Mouse (Mus musculus) WW6 (cell line): Measurements from ENCODE around the gene Ints13.

Source experiments
- DNase-seq: peaks from one replicate; pipeline ENCODE4 v3.0.0-alpha.2; 2013; ENCODE audit warnings: low read depth, low spot score

Ints13 gene

GRCm38 (mm10) chr6:146540386-146540785, 37.2 kb downstream of the Ints13 start:
- DNase-seq: no peak

DNA sequence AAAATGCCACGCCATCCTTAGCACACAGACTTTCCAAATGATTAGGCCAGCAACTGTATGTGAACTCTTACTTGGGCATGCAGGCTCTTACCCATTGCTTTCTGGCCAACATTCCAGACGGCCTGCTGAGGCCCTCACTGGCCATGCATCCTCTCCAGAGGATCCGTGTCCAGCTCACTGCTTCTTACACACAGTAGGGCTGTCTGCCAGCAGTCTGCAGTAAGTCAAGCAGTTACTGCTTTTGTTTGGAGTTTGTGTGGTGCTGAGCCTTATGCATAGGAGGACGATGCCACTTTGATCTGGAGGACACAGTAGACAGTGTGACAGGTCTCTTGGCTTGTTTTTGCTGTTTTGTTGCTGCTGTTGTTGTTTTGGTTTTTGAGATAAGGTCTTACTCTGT, 39.0 kb downstream of the Ints13 start:
- DNase-seq: no peak

GRCm38 (mm10) chr6:146538071-146538470, 39.6 kb downstream of the Ints13 start:
- no peak for DNase-seq

GRCm38 (mm10) chr6:146537111-146537510, 40.5 kb downstream of the Ints13 start:
- no peak for DNase-seq

DNA sequence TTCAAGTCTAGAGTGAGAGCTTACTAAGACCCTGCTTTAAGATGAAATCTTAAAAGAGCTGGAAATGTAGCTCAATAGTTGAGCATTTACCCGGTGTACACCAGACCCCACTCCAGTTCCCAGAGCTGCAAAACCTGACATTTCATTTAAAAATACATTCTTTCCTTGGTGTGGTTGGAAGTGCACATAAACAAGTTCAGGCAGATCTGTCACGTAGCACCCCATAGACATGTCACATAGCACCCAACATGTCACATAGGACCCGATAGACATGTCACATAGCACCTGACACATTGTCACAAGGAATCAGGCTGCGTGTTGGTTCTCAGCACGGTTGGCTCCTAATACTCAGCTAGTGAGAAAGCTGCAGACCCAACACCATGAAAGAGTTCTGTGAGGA, 42.1 kb downstream of the Ints13 start:
- DNase-seq: no peak

- no peak for DNase-seq
These were observed 44.5 kb downstream of the Ints13 start for GRCm38 (mm10) chr6:146533146-146533545.

GRCm38 (mm10) chr6:146530769-146531168, 46.9 kb downstream of the Ints13 start:
- no peak for DNase-seq

GRCm38 (mm10) chr6:146530363-146530762, 47.3 kb downstream of the Ints13 start:
- no peak for DNase-seq

- DNase-seq: no peak
These were observed 50.1 kb downstream of the Ints13 start for GRCm38 (mm10) chr6:146527537-146527936.

DNA sequence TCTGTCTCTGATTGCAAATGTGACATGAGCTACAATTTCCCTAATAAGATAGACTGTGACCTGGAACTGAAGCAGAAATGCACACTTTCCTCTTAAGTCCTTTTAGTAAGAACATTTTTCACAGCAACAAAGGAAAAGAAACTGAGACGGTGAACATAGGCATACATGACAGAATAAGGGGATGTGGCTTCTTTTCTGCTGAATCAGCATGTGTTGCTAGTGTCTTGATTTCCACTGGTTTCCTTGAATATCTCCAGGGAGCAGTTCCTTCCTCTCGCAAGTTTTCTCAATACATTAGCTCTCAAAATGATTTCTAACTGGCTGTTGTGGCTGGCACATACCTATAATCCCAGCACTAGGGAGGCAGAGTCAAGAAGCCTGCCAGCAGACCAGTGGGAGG, 52.1 kb downstream of the Ints13 start:
- DNase-seq: no peak

- no peak for DNase-seq
These were observed 56.0 kb downstream of the Ints13 start for GRCm38 (mm10) chr6:146521456-146522245.

GRCm38 (mm10) chr6:146519019-146519418, 58.6 kb downstream of the Ints13 start:
- no peak for DNase-seq

GRCm38 (mm10) chr6:146515936-146516335, 61.7 kb downstream of the Ints13 start:
- no peak for DNase-seq

DNA sequence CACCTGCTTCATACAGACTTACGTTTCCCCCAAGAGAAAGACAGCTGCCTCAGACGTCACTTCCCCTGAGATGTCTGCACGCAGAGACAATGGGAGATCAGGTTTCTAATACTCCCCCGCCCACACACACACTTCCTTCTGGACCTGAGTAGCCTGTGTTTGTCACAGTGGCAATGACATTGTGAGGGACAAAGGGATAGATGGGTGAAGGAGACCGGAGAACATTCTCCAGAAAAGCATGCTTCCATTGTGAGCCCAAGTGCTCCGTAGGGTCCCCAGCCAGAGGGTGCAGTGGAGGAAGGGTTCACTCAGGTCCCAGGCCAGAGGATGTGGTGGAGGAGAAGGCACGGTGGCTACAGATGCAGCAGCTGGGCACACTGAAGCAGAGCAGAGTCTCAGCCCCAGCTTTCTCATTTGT, 63.1 kb downstream of the Ints13 start:
- no peak for DNase-seq

GRCm38 (mm10) chr6:146513899-146514298, 63.7 kb downstream of the Ints13 start:
- no peak for DNase-seq

DNA sequence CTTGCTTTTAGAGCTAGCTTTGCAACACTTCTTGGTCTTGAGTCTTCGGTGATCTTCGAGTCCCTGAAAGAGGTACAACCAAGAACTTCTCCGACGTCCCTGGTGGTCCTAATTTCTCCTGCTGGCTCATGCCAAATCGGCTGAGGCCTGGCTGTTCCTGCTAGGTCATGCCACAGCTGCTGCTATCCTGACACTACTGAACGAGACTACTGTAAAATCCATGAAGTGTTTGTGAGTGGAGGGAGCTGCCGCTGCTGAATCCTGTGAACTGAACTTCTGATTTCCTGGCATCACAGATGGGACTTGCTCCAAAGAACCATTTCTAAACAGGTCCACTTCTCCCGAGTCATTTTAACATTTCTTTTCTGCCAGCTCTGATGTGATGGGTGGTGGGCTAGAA, 64.3 kb downstream of the Ints13 start:
- no peak for DNase-seq

- DNase-seq: no peak
These were observed 66.1 kb downstream of the Ints13 start for GRCm38 (mm10) chr6:146511511-146511910.

DNA sequence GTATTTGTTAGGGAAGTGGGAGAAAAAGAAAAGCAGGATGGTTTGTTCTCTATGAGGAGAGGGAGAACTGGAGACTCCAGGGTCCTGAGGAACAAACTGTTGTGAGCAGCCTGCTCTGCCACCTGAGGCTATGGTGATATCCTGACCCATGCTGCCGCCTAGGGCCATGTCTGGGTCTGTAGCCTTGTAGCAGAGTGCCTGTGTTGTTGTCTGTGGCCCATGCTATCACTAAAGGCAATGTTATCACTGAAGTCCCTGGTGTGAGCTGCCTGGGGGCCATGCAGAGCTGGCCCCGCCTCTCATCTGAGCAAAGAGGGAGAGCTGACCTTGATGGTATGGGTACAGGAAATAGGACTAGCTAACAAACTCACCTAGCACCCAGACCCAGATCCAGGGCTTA, 67.7 kb downstream of the Ints13 start:
- no peak for DNase-seq

DNA sequence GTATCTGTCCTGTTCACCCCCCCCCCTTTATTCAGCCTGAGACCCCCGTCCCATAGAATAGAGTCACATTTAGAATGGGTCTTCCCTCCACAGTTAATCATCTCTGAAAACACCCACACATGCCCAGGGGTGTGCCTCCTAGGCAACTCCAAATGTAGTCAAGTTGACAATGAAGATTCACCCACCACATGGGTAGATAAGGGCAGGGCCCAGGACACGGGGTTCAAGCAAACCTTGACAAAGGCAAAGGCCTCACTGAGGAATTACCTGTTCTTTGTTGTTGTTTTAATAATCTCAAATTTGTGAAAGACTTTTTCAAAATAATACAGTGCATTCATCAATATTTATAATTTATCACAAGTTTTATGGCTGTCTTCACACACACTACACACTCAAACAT, 73.2 kb downstream of the Ints13 start:
- no peak for DNase-seq

- no peak for DNase-seq
These were observed 74.8 kb downstream of the Ints13 start for GRCm38 (mm10) chr6:146502856-146503255.

DNA sequence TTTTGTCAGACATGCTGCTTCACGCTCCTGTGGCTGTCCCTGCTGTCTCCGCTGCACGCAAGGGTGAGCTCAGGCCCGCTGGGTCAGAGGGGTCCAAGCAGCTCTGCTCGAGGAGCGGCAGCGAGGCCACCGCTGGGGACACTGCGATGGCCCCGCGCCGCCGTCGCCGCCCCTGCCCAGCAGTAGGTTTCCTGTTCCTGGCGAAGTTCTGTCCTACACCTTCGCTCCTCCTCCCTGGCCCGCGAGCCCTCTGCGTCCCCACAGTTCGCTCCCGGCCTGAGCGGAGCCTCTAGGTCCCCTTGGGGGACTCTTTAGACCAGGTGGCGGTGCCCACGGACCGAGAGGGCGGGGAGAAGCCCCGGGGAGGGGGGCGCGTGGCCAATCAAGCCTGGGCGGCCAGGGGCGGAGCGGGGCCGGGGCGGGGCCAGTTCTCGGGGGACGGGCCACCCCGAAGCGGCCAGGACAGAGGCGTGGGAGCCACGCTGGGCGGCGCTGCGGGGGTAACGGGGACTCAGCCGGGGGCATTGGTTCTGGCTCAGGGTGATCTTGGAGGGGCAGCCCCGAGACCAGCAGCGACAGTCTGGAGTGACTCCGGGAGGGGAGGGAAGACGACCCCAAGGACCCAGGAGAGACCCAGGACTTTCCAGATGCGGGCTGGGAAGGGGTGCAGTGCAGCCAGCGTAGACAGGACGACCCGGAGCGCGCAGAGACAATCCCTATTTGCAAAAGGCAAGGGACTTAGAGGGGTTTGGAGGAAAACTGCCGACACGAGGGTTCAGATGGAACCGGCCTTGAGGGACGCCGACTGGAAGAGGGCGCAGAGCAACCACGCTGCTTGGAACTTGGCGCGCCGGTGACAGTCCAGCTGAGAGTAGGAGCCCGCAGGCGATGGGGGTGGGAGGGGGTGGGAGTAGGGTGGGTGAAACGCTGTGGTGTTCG, 75.5 kb downstream of the Ints13 start, which contains the start of gene Itpr2:
TSS of gene Itpr2 (minus strand) at position 358 of the 939 bp plus-strand sequence.
- no peak for DNase-seq

- DNase-seq: no peak
These were observed 76.2 kb downstream of the Ints13 start for GRCm38 (mm10) chr6:146501316-146501865.
